Mouse (Mus musculus) thymus, postnatal 14 days (tissue): ENCODE measurements around the gene Rdh13.

Experiments
- DNase-seq: peaks from one replicate; pipeline ENCODE4 v3.0.0; 2021

Gene Rdh13

DNA sequence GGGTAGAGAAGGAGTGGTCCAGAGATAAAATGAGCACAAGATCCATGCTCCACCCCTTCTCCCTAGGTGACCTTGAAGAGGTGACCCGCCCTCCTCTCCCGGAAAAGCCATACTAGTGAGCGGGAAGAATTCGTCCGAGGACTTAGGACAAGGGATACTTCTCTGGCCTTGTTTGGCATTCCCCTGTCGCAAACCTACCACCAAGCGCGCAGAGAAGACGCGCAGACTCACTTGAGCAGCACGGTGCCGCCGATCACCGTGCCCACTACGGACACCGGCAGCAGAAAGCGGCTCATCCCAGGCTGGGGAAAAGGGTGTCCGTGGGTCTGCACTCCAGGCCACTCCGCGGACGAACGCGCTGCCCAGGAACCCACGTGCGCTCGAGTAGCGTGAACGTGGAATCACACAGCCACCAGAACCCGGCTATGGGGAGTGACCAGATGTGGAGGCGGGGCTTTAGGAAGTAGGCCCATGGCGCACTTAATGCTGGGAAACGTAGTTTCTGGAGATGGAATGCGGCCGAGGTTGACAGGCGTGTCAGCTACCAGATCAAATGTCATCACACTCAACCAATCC, at the start of gene Rdh13:
TSS of gene Rdh13 (minus strand) at position 434 of the 576 bp plus-strand sequence.
- peak; percentile 84 for DNase-seq

DNA sequence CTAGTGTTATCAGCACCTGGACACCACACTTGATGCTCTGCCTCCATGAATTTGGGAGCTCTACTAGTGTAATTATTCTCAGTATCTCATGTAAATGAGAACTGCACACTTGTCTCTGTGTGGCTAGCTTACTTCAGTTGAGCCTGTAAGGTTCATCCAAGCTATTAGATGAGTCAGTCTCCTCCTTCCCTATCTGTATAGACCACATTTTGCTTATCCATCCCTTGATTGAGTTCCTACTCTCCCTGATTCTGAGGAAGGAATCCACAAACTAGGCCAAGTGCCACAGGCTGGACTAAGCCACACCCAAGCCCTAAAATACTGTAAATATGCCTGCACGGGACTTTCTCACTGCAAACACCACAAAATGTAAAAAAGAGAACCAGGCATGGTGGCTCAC, 48.5 kb upstream of the Rdh13 start:
- DNase-seq = no peak

DNA sequence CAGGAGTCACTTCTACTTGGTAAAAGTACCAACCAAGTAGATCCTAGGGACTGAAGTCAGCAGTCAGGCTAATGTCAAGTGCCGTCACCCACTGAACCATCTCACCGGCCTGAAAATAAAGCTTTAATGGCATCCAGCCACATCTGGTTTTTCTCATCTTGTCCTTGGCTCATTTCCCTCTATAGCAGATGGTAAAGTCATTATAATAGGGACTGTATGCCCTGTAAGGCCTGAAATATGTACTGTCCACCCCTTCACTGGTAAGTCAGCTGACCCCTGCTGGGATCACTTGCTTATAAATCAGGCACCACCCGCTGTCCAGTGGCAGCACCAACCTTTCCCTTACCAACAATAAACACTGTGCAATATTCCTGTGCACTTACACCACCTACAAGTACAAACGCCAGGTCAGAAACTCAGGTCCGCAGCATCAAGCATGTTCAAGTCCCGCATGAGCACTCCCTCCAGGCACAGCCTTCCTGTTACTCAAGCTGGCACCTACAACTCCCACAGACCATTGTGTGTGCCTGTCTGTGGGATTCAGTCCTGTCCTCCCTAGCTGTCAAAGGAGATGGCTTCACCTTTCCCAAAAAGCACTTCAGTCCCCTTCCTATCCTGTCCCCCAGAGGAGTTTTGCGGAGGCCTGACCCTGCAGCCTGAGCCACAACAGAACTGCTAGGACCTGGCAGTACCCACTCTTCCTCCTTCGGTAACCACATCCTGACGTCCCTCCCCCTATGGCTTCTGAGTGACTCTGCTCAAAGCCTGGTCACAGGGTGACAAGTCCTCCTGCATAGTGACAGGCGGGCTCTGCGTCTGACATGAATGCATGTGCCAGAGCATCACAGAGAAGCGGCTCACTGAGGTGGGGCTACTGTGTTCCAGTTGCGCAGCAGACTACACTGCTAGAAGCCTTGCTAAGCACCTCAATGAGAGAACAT, 47.1 kb upstream of the Rdh13 start:
- DNase-seq = peak; percentile 37

DNA sequence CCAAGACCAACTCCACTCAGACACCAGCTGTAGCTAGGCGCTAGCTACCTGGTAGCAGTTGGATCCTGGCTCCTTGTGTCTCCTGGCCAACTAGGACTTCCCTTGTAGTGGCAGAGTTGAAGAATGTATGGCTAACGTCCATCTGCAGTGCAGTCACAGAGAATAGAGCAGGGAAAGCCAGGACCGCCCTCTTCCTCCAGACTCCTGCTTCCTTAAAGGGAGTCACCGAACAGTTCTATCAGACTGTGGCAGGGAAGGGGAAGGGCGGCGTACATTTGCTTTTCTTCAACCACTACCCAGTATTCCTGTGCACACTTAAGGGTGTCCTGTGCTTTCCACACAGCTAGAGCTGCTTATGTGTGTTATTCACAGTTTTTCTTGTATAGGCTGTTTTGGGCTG, 45.9 kb upstream of the Rdh13 start:
- DNase-seq = no peak

DNA sequence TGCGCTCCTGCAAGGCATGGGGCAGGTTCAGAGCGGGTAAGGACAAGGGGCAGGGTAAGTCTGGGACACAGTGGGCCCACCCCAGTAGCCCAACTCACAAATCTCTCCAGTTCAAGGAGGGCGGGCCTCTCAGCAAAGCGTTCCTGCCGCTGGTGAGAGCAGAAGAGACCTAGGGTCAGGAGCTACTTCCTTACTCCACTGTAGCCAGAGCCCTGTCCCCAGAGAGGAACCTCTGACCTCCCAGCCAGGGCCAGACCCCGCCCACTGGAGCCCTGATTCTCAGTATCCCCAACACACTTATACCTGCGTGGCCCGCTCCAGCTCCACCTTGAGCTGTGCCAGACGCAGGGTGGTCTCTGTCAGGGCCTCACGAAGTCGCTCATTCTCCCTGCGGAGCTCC, 36.8 kb upstream of the Rdh13 start:
- DNase-seq = no peak

DNA sequence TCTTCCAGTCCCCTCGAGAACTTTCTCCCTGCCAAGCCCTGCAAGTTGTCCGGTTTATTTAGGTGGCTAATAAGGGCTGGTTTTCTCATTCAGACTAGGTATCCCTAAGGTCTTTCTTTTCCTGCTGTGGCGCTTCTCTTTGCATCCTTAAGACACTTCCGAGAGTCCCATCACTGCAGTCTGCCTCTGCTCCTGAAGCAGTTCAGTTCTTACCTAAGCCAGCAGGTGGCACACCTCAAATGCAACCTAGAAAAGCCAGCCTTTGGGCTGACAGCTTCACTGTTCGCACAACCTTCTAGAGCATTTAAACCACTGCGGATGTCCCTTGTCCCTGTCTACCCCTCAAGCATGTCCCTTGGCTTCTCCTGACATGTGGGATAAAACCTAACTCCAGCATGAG, 34.2 kb upstream of the Rdh13 start:
- DNase-seq = peak; percentile 50

DNA sequence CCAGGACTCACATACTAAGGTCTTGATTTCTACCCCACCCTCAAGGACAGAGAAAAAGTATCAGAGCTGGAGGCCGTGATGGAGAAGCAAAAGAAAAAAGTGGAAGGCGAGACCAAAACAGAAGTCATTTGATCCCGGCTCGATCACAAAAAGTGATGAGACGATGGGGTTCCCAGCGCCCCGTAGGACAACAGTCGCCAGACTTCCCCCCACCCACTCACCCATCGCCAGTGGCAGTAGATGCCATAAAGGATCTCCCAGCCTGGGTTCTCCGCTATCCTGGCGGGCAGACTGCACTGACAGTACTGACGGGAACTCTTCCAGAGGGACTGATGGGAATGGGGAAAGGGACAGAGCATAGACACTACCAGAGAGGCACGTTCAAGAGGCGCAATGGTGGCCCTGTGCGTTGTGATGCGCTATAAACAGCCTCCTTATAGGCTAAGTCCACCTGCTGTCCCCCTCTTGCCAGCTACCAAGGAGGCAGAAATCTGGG, 33.4 kb upstream of the Rdh13 start:
- DNase-seq = no peak

DNA sequence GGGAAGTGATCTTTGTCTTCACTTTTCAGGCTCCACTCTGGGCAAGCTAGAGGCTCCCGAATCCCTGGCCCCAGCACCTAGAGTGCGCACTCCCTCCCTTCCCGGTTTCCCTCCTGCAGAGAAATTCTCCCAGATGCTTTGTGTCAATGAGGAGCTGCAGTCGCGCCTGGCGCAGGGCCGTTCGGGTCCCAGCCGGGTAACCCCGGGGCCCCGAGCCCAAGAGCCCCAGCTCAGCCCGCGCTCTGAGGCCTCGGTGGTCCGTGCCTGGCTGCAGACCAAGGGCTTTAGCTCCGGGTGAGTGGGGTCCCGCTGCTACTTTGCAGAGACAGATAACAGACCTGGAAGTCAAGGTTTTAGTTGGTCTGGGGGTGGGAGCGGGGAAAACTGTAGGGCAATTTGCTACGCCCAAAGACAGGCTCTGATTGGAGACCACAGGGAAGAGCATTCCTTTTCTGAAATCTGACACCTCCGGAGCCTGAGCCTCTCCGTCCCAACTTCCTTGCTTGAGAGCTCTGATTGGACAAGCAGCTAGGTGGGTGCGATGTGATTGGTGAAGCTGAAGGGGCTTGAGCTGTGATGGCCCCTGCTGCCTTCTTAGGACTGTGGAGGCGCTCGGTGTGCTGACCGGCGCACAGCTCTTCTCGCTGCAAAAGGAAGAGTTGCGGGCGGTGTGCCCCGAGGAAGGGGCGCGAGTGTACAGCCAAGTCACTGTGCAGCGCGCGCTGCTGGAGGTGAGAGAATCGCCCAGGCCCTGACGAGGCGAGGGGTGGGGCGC, 32.8 kb upstream of the Rdh13 start:
- DNase-seq = no peak

DNA sequence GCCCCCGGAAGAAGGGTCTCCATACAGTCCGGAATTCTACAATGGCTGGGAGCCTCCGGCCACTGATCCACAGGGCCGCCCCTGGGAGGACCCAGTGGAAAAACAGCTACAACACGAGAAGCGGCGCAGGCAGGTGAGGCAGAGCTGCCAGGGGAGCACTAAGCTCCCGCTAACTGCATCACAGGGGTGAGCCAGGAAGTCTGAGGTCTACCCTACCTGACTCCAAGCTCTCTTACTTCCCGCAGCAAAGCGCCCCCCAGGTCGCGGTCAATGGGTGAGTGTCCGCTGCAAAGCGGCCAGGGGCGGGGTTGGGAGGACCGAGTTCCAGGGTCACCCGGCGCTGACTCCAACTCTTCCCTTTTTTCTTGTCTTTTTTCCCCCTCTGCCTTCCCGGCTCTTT, 28.5 kb upstream of the Rdh13 start:
- no peak for DNase-seq

DNA sequence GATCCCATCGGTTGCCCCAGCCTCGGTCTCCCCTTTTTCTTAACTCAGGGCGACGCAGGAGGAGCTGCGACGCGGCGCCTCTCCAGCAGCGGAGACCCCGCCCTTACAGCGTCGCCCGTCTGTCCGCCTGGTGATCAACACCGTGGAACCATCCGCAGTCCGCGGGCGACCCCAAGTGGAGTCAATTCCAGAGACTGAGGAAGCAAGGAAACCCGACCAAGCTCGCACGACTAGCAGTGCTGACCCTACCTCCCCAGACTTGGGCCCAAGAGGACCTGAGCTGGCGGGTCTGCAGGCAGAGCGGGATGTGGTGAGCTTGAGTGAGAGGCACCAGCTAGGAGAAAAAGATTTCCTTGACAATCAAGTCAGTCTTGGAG, 25.7 kb upstream of the Rdh13 start:
- DNase-seq = peak; percentile 48

DNA sequence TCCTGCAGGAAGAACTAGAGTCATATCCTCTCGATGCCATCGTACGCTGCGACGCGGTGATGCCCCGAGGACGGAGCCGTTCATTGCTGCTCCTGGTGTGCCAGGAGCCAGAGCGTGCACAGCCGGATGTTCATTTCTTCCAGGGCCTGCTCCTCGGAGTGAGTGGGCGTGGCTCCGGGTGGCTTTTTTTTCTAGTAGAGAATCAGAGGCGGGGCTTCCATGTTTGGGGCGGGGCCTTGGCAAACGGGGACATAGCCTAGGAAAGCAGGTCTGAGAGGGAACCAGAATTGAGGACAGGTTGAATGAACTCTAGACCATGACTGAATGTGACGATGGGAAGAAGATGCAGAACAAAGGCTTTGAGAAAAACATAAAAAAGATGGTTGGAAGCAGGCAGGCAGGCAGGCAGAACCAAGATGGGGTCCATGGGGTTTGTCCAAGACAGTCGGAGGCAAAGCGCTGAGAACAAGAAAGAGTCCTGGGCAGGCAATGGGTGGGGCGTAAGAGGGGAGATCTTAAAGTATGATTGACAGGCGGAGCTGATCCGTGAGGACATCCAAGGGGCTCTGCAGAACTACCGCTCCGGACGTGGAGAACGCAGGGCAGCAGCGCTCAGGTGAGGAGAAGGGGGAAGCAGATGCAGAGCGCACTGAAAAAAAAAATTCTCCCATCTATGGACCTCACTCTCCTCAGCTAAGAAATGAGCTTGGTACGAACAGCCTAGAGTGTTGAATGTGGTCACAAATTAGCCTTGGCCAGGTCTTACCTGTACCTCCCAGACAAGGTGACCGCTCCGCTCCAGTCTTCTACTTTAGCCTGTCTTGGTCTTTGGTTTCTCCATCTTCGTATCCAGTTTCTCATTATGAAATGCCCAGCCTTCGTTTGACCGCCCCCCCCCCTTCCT, 25.1 kb upstream of the Rdh13 start:
- DNase-seq = peak; percentile 43

DNA sequence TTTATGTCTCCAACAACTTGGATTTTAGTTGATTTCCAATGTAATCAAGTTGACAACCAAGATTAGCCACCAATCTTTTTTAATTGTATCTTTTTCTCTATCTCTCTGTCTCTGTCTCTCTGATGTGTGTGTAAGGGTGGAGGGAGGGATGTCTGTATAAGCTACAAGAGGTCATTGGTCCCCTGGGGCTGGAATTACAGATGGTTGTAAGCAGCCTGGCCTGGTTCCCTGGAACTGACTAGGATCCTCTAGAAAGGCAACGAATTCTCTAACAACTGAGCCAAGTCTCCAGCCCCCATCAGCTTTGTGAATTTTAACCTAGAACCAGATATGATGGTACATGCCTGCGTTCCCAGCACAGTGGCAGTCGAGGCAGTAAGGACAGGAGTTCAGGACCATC, 22.4 kb upstream of the Rdh13 start:
- DNase-seq = no peak

DNA sequence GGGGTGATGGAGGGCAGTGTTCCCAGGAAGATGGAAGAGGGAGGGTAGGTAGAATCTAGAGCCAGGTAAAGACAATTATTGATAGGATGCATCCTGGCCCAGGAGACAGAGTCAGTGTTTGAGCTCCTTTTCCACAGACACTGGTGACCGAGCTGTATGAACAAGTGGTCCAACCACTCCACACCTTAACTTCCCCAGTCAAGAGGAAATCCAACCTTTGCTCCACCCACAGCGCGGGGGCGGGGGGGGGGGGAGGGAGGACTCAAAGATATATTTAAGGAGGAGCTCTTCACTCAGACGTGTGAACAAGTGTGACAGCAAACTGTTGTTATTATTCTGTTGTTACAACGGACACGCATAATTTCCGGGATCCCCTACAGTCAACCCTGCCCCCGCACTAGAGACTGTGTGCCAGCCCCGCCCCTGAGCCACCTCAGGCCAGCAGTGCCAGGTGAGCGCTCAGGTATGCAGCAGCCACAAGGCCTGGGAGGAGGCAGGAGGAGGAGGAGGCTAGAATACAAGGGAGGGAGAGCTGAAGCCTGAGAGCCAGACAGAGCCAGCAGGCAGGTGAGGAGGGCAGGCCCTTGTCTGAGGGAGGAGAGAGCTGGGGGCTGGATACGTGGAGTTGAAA, 18.9 kb upstream of the Rdh13 start:
- DNase-seq = no peak

DNA sequence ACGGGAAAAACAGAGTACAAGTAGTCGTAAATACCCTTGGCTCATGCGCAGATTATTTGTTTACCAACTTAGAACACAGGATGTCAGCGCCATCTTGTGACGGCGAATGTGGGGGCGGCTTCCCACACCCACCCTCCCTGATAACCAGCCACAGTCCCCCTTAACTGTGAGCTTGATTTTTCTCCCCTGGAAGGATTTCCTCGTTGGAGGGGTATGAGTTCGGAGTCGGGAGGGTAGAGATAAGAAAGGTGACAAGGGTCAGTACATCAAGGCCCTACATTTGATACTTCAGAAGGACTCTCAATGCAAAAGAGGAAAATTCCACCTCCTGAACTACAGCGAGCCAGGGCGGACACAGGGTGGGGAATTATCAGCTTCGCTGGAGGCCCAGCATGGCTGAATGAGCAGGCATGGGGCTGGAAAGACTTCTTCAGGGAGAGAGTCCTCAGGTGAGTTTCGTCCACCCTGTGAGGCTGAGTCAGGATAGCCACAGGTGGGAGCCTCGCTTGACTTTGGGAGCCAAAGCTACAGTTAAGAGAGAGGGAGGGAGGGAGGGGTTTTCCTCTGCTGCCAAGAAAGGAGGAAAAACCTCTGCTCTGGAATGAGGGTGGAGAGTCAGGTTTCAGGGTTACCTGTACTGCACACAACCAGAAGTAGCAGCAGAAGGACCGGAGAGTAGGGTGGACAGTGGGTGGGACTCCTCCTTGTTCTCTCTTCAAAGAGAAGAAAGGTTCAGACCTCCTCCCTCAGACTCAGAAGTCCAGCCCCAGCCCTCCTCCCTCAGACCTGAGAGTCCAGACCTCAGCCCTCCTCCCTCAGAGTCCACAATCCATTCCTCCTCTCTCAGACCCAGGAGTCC, 15.4 kb upstream of the Rdh13 start, which contains the start of gene Eps8l1:
TSS of gene Eps8l1 (plus strand) at position 99 of the 859 bp plus-strand sequence.
- no peak for DNase-seq

DNA sequence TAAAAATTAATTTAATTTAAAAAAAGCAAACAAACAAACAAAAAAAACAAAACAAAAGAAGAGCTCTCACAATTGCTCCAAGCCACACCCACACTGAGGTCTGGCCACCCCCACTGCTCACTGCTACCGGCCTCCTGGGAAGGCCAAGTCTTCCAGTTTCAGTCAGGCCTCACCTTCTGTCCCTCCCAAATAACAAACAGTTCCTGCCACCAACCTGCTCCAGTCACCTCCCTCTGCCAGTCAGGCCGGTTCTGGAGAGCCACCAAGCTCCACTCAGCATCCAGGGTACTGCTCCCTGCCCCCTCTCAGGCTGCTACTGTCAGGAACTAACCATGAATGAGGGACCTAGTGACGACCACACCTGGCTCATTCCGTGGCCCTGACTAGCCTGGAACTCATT, 7.2 kb upstream of the Rdh13 start:
- no peak for DNase-seq

DNA sequence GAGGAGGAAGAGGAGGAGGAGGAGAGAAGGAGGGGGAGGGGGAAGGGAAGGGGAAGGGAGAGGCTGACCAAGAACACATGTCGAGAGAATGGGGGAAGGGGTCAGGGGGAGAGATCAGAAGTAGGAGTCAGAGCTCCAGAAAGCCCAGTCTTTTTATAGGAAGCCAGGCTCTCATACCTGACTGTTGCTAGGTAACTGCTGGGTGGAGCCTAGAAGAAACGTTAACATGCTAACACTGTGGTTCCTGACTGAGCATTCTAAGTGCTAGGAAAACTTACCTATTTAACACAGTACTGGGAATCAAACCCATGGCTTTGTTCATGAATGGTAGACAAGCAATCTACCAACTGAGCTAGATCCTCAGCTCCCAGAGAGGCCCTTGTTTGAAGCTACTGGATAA, 3.8 kb upstream of the Rdh13 start:
- no peak for DNase-seq

DNA sequence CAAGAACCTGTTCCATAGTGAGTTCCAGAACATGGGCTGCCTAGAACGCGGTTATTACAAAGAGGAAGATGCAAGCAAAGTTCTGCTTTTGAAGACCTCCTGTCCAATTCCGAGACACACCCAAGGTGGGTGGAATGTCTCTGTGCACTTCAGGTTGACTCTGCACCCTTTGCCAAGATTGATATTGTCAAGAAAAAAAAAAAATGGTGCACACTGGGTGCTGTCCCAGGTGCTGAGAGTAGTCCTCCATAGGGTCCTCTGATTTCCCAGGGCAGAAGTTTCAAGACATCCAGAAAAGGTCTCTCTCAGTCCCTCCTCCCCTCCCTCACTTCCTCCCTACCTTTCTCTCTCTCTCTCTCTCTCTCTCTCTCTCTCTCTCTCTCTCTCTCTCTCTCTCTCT, 3.0 kb upstream of the Rdh13 start:
- DNase-seq = no peak

DNA sequence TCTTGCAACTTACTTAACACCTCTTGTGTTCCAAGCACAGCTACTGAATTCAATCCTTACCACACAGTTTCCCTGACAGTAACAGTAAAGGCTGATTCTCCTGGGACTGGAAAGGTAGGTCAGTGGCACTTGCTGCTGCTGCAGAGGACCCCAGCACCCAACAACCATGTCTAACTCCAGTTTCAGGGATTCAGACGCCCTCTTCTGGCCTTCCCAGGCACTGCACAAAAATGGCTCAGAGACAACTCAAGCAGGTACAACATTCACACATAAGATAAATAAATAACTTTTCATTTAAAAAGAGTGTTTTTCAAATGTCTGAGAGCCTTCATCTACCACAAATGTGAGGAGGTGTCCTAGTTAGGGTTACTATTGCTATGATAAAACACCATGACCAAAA, 1.7 kb upstream of the Rdh13 start:
- no peak for DNase-seq

DNA sequence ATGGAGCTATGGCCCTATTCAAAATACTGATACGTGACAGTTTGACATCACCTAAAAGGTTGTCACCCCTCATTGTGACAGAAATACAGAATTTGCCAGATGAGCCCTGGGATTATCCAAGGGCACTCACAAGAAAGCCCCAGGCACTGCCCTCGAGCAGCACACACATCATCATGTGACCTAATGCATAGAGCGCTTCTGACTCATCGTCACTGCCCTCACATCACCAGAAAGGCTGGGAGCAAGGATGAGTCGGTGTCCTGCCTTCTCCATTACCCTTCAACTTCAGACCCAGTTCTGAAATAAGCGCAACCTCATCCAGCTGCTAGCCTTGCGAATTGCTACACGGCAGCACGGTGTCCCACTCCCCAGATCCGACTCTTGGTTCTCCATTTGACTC, 4.9 kb downstream of the Rdh13 start:
- DNase-seq = no peak

DNA sequence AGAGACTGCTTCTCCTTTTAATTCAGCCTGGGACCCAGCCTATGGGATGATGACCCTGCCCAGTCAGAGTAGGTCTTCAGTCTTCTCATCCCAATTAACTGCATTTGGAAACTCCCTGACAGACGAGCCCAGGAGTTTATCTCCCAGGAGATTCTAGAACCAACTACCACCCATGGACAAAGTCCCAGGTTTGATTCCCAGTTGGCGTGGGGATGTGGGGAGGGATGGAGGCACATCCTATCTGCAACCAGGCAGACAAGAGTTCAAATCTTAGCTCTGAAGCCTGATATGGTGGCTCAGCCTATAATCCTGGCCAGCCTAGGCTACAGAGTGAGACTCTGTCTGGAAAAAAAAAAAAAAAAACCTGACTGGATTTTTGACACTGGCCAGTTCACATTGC, 7.7 kb downstream of the Rdh13 start:
- no peak for DNase-seq

DNA sequence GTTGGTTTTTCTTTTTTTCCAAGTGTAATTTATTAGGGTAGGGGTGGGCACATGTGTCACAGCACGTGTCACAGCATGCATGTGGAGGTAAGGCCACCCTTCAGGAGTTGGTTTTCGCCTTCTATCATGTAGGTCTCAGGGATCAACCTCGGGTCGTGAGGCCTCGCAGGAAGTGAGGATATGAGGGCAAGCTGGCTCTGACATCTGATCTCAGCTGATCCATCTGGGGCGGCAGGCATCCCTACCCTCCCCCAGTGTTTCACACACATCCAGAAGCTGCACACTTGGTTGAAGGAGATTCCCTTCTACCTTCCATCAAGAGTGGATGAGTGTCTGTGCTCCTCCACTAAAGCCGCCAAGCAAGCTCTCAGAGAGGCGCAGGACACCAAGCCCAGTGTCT, 13.4 kb downstream of the Rdh13 start:
- no peak for DNase-seq
